Mouse (Mus musculus) WW6 (cell line): ENCODE results near the gene Slc26a9.

Experiments used
- DNase-seq: peaks from one replicate; pipeline ENCODE4 v3.0.0-alpha.2; 2013; ENCODE audit warnings: low read depth, low spot score

The Slc26a9 gene

DNA sequence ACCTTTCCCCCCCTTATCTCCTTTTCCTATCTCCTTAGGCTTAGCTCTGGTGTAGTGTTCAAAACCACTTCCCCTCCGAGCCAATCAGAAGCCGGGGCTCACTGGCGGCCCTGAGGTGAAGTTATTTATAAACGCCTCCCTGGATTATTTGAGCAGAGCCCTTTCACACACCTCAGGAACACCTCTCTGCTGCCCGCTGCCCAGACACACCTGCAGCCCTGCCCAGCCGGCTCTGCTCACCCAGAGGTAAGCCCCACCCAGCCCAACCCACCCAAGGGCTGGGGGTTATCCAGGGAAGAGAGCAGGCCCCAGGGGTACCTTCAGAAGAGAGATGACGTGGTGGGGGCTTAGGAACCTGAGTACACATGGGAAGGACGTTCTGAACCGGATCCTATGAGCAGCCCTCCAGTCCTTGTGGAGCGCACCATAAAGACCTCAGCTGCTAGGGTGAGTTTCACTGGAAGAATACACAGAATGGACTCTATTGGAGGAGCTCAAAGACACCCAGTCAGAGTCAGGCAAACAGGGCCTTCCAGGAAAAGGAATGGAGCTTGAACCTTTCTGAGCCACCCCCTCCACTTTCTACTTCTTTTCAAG lies at the start of gene Slc26a9:
TSS of gene Slc26a9 (plus strand) at position 155 of the 597 bp plus-strand sequence.
- DNase-seq: no peak

DNA sequence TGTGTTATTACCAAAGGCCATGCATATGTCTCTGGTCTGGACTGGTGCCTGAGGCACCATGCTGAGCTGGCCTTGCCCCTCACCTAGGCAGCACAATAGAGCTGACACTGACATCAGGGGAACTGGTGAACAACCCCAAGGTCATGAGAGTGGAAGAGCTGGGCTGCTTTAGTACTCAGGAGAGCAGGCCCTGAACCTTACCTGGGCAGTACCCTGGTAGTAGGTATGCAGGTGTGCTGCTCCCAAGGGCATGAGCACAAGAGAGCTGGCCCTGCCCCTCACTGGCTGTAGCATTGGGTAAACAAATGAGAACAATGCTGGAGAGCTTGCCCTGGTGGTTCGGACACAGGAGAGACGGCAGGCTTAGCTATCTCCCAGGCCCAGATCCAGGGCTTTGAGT lies 48.5 kb upstream of the Slc26a9 start:
- DNase-seq: no peak

DNA sequence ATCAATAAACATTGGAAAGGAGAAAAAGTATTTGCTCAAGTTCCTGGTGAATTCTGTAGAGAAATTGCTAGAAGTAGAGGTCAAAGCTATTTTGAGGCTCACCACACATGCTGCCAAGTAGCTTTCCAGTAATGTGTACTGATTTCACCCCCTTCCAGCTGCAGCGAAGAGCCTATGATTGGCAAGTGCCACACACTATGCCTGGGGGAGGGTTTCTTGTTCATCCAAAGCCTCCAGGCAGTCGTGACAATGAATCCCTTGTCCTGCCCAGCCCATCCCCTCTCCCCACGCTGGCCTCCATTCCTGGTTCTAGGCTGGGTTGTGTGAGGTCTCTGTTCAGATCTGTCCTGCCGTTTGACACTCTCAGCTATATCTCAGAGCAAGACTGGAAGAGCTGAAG lies 47.5 kb upstream of the Slc26a9 start:
- DNase-seq: no peak

DNA sequence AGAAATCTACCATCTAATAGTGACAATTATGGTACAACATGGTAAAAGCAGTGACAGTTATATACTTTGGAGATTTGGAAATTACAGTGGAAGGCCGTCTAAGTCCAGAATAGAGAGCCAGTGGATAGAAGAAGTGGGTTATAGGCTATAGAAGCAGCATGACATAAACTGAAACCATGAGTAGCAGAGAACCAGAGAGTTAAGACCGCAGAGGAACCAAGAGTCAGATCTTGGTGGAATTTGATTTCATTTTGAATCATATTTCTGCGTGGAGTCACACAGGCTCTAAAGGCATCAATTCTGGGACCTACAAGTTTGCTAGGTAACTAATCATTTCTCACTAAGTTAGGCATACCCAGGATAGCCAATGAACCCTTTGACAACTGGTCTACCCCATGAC lies 45.1 kb upstream of the Slc26a9 start:
- no peak for DNase-seq

DNA sequence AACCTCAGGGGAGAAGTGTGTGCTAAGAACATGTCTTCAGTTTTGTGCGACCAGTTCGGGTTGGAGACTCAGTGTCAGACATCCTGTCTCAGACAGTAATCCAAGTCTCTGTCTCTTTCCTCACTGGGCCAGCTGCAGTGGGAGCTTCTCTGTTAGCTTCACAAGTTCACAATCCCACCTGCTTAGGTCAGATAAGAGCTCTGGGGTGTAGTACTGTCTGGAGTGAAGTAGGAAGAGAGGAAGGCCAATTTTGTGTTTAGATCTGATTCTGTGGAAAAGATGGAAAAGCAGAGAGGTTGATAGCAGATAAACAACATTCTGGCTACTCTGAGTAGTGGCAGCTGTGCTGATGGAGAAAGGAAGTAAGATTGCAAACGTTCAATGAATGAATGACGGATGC lies 44.2 kb upstream of the Slc26a9 start:
- no peak for DNase-seq

DNA sequence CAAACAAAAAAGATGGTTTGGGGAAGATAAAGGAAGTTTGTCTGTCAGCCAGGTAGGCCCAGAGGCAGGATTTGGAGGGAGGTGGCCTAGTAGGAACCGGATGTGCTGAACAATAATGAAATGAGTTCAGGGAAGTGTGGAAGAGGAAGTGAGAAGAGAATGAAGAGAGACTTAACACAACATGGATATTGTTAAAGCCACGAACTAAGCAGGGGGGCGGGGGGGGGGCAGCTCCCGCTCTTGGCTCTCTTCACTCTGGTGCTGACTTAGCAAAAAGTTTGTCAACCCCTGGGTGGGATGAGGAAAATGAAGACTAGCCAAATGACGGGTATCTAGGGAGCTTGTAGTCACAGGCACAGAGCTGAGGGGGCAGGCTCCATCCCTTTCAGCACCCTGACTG lies 43.4 kb upstream of the Slc26a9 start:
- no peak for DNase-seq

DNA sequence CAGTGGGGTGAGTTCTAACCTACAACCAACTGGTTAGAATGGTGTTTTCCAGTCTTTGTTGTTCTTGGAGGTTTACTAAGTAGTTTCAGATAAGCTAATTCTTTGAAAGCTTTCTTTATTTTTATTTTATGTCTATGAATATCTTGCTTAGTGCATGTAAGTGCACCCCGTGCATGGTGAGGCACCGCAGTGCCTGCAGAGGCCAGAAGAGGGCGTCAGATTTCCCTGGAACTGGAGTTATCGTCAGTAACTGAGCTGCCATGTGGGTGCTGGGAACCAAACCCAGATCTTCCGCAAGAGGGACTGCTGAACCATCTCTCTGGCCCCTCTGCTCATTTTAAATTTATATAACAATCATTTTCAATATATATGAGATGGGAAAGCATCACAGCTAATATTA lies 42.4 kb upstream of the Slc26a9 start:
- no peak for DNase-seq

DNA sequence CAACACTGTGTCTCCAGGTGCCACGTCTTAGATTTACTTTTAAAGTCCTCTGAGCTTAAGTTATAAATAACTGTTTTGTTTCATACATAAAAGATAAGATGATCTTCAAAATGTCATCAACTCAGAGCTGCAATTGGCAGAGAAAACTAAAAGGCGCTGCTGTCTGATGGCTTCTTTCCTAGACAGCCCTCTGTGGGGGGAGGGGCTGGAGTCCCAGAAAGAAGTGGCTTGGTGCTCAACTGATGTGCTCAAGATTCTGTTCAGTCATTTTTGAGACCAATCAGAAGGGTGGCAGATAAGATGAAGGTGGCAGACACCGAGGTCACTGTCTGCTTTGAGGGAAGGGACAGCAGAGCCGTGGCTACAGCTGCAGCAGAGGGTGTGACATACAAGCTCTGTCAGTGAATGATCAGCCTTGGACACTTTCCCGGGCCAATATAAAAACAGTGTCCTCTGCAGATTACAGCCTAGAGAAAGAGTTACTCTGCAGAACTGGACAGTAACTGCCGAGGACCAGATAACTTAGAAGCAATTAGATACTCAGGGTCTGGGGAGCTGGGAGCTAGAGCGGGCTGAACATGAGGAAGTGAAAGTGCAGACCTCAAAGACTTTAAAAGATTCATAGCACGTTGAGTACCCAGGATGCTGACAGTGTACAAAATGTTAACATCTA lies 41.6 kb upstream of the Slc26a9 start:
- no peak for DNase-seq

DNA sequence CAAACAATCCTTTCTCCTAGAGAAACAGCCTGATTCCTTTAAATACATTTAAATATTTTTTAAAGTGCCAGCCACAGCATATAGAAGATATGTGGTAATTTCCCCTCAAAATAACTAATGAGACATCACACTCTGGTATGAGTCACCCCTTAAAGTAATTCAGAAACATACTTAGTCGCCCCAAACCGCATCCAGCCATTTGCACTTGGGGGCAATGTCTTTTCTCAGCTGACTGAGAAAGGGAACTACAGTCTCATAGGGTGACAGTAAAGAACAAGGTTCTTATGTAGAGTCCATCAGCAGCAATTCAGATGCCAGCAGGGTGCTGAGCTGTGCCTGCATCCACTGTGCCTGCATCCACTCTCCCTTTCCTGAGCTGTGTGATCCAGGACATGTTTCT lies 40.3 kb upstream of the Slc26a9 start:
- DNase-seq: no peak

DNA sequence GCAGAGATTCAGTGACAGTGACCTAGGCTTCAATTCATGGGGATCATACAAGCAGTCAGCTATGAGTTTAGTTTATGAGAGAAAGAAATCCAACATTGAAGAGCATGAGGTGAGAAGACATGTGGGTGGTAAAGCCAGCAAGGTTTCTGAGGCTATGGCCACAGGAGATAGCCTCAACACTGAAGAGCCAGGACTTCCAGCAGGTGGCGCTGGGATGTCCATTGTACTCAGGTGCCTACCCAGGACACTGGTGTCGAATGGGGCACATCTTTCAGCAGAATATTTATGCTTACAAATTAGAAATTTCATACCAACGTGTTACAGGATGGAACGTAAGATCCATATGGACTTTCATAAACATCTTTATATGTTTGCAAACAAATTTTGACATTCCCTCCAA lies 35.5 kb upstream of the Slc26a9 start:
- DNase-seq: no peak

DNA sequence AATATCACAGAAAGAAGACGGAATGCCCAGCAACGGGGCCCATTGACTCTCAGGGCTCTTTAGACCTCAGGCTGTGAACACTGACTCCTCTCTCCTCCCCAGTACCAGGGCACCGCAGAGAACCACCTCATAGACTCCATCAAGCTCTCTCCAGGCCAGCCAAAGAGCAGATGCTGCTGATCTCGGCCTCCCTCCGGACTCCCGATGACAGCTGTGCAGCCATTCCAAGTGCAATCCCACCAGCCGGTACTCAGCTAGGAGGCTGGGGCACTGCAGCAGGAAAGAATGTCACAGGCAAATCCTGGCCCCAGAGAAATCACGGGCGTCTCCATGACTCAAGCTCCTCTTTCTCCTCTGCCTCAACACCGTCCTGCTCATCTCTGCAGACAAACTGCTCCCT lies 32.3 kb upstream of the Slc26a9 start:
- DNase-seq: no peak

DNA sequence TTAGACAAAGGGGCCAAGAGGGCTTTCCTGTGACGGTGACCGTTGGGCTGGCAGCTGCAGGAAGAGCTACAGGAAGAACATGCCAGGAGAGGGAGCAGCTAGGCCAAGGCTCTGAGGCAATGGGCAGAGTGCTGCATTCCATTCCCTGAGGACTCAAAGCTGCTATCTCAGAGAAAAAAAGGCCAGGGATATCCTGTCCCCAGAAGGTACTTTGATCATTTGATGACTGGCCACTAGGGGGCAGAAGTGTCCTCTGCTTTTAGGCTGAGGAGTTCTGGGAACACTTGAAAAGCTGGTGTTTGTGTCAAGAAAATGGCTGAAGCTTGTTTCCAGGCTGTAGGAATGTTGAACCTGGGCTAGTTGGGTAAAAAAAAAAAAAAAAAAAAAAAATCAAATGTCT lies 31.4 kb upstream of the Slc26a9 start:
- DNase-seq: peak; percentile 76

DNA sequence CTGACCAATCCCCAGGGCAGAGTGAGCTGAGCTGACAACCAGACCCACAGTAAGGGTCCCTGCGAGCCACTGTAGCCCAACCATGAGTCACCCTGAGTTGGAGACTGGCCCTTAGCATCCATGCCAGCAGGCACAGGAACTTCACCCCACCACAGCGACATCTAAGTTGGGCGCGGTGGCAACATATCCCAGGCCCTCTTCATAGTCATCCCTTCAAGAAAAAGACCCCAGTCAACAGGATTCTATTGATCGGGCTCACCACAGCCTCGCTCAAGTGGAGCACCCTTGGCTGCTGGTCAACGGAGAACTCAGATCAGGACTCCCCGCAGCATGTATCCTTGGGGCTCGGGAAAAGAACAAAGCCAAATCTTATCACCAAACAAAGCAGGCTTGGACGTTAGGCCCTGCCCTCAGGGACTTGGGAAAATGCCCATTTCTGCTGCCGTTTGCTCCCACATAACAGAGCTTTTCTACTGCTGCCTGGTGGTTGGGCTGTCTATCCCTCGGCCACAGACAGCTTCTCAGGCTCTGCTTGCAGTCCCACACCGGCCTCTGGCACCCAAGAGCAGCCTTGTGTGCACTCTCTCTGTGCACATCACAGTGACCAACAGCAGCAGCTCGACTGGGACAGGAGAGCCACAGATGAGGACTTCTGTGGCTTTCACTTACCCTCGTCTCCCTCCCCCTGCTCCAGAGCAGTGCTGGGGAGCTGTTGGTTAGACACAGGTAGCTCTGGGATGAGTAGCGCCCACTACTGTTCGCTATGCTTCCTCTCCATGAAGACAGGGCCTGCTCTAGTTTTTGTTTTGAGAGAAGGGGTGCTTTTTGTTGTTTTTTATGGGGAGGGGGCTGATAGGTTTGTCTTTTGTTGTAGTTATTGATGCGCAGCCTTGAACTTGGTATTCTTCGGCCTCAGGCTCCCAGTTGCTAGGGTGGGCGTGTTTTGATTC lies 29.2 kb upstream of the Slc26a9 start:
- no peak for DNase-seq

DNA sequence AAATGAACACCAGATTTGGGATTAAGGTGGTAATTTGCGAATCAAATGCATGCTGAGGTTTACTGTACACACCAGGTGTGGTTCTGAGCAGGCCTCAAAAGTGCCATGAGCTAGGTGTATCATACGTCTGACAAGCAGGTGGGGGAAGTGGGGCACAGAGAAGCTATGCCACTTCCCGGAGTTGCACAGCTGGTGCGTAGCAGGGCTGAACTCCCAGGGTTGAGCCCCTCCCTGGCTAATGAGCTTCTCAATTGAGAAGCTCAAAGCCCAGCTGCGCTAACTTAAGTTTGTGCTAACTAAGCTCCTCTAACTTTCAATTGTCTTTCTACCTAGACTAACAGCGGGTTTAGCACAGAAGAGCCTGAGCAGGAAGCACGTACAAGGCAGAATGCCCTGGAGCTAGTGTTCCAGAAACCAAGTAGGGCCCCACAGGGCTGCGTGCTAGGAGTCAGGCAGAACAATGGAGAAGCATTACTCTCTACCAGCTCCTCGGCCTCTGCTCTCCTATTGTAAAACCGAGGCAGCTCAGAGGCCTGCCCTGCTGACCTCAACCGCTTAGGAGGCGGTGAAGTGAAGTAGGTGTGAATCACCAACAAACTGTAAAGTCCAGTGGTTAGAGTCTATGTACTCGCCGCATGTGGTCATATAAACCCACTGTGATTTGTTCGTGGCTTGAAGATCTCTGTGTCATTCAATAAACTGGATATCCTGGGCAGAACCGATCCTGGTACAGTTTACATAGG lies 24.7 kb upstream of the Slc26a9 start:
- no peak for DNase-seq

DNA sequence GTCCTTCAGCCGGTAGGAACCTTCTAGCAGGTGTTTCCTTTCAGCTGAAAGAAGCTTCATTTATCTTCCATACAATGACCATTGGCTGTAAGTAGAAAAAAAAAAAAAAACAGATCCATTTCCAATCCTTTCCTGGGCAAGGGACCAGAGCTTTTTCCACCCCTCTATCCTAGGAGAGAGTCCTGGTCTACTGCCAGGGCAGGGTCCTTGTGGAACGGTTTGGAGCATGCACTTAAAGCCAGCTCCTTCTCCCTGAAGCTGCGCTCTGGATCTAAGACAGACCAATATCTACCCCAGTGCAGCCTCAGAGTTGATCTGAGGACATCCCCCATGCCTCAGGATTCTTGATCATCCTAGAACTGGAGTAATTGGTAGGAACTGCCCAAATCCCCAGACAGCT lies 21.8 kb upstream of the Slc26a9 start:
- no peak for DNase-seq

DNA sequence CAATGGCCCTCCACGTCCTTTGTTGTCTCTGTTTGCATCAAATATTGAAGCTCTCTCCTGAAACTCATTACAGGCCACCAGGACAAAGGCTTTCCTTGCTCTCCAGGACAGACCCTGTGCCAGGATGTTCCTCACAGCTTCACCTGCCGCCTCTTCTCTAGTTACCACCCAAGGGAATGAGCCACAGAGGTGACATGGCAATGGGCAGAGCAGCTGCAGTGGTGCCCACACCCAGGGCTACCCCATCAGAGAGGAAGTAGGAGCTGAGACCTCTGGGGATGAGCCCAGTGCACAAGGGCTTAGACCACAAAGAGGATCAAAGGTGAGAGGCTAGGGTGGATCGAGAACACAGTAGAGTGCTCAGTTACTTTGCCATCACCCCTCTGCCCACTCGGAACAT lies 20.3 kb upstream of the Slc26a9 start:
- no peak for DNase-seq

DNA sequence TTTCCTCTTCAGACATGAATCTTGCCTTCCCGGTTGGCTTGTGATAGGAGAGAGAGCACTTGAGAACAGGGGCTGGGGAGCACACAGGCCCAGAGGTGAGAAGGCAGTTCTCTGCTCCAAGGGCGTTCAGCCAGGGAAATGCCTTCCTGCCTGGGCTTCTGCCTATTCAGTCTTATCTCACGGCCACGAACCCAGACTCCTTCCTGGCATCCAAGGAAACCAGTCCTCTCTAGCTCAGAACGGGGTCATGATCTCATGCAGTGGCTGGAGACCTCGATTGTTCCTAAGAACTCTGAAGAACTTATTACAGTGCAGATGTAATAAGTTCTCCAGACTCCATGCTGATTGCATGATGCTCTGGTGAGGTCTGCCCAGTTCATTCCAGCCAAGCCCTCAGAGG lies 17.2 kb upstream of the Slc26a9 start:
- no peak for DNase-seq

DNA sequence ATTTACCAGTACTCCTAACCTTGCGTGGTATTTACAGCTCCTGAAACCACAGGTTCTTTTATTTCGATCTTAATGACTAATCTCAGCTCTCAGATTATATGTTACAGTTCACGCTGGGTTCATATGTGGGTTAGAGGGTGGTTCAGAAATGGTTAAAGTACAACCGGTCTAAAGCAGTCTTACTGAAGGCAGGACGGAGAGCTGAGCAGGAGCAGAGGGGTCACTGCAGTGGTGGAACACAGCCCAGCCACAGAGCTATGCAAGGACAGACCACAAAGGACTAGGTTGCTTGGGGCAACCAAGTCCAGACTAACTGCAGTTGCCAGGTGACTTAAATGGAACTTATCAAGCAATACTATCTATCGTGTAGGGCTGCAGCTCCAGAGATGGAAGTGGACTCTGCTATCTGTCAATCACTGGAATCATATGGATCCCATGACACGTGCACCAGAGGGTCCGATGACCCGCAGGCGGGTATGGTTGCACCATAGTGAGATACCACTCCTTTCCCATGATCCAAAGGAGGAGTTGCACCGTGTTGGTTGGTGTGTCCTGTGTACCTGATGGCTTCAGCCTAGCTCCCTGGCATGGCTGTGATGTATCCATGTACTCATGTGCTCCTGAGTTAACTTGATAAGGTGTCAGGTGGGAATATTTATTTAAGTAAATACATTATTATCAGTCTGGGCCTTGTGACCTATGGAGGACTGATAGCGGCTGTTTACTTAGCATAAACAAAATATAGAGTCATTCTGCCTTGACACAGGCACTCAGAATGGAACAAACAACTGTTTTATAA lies 13.0 kb upstream of the Slc26a9 start:
- no peak for DNase-seq

DNA sequence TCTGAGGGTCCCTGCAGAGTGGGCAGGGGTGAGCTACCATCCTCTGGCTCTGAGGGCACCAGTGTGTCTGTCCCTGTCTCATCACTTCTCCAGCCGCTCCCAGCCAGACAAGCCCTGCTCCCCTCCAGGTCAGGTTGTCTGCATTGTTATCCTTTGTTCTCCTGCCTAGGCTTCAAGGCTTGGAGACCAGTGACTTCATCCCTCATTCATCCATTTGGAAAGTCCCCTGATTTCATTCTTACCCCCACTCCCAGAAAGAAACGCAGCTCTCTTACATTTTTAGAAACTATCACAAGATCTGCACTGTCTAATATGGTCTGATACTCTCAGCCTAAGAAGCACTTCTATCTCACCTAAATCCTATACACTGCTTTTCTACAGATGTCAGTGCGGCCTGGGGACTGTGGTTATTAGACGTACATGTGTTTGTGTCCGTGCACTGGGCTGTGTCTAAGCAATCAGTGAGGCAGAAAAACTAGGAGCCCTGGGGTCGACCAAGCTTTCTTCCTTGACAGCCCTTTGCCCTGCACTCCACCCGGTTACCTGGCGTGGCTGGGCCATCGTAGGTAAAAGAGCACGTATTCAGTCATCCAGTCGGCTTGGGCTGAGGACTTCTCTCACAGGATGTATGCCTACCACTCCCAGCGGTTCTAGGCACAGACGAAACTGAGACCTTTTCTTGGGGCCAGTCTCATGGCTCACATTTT lies 10.2 kb upstream of the Slc26a9 start:
- no peak for DNase-seq

DNA sequence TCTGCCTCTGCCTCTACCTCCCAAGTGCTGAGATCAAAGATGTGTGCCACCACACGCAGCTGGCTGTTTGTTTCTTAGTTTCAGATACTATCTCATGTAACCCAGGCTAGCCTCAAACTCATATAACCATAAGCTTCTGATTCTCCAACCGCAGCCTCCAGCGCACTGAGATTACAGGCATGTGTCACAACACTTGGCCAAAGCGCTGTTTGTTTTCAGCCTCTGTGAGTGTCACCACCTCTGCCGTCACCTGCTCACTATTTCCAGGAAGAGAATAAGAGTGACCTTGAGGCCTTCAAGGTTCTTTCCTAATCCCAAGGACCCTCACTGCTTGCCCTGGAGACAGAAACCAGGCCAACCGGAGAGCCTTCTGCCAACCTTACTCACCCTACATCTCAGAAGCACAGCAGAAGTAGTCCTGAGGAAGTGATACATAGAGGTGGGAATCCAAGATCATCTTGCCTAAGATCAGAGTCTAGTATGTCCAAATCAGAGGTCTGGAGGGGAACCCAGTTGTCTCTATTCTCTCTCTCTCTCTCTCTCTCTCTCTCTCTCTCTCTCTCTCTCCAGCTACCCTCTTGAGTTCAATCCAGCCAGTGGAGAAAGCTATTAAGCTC lies 9.1 kb upstream of the Slc26a9 start:
- DNase-seq: no peak
